Mouse (Mus musculus) natural killer cell, adult 2 months (primary cell): ENCODE data around the gene Rpl10l.

Experiments
- DNase-seq, 2 experiments: peaks; one replicate each; pipeline ENCODE4 v3.0.0; 2022; ENCODE audit warnings: low spot score in 2 of 2

Rpl10l gene

DNA sequence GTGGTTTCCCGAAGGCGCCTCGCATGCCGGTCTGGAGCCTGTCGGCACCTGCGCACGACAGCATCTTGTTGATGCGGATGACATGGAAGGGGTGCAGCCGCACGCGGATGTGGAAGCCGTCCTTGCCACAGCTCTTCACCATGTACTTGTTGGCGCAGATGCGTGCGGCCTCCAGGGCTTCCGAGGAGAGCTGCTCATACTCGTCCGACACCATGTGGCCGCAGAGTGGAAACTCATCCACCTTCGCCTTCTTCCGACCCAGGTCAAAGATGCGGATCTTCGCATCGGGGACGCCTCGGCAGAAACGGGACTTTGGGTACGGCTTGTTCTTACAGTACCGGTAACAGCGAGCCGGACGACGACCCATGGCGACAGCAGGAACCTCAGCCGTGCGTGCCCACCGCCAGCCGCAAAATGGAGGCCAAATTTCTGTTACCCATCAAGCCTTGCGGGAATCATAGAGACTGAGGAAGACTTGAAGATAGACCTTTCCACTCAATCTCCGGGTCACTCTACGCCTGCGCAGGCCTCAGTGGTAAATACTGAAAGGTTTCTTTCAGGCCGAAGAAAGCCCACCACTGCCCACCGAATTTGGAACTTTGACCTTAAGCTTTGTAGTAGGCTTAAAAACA, at the start of gene Rpl10l:
Rpl10l (minus strand) TSS at position 411 of the 632 bp plus-strand sequence.
- no peak for DNase-seq

DNA sequence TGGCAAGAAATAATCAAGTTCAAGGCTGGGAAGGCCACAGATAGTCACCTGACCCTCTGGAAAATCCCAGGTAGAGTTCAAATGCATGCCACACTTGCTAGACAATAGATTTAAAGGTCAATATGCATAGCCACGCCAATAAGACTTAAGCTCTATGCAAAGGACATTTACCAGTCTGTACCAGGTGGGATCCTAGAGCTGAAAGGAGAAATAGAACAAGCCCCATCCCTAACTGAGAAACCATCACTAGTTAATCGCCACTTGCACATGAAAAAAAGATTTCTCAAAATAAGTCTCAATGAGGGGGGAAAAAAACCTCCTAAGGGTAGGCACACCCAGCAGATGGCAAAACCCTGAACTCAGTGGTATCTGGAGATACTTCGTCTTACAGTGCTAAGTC, 8.3 kb downstream of the Rpl10l start:
- no peak for DNase-seq

DNA sequence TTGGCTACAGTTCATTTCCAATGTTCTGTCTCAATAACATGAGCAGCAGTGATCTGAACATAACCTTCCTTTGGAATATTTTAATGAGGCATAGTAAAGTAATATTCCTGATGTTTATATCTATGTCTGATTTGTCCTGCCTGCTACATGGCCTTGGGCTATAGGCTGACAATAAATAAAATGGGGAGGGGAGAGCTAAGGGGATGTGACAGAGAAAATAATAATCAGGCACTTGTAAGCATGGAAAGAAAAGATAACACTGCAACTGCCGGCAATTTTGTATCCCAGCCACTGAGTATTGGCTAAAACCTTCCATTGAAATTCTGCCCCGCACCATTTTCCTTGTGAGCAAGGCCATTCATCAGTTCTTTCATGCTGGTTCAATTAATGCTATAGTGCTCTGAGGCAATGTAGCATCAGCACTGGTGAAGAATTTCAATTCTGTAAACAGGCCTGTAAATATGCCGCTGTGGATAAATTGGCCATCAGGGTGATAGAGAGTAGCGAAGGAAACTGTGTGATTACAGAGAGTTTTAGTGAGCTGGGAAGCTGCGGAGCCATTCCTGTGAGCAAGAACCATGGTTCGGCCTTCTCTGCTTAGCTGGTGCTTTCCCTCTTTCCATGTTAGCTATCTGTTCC, 38.6 kb downstream of the Rpl10l start:
- DNase-seq = no peak

DNA sequence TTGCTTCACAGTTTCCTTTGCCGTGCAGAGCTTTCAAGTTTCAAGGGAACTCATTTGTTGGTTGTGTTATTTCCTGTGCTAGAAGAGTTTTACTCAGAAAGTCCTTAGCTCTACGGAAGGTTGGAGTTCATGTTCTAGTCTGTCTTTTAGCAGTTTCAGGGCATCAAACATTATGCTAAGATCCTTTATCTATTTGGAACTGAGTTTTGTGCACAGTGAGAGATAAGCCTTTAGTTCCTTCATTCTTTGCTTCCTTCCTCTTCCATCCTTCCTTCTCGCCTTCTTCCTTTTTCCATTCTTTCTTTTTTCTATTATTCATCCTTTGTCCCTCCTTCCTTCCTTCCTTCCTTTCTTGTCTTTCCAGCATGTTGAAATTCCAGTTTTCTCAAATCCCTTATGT, 50.0 kb downstream of the Rpl10l start:
- no peak for DNase-seq
